Mouse (Mus musculus) 416B (cell line): ENCODE results near the gene Cep57l1.
A peak's percentile ranks its signal among the peaks of the same experiment; 100 is the strongest.
"Not testable (repeated sequence)": the region's sequence is repeated elsewhere in the genome, so short reads cannot be mapped to it uniquely, and the experiment has no call there.

ENCODE experiments used
- DNase-seq: peaks from one replicate; pipeline ENCODE4 v3.0.0; 2011; ENCODE audit warnings: low read depth

Gene Cep57l1

GRCm38 (mm10) chr10:41809771-41810563 lies at the start of gene Cep57l1, which contains the start of gene Sesn1:
TSS of gene Cep57l1 (minus strand) at chr10:41809871.
TSS of gene Sesn1 (plus strand) at chr10:41809935.
- peak; percentile 98 for DNase-seq

GRCm38 (mm10) chr10:41848721-41849120 lies 39.0 kb upstream of the Cep57l1 start:
- DNase-seq = peak; percentile 67

GRCm38 (mm10) chr10:41847737-41848136 lies 38.1 kb upstream of the Cep57l1 start:
- DNase-seq = no peak

GRCm38 (mm10) chr10:41838911-41839310 lies 29.2 kb upstream of the Cep57l1 start:
- no peak for DNase-seq

GRCm38 (mm10) chr10:41834131-41834530 lies 24.5 kb upstream of the Cep57l1 start:
- no peak for DNase-seq

GRCm38 (mm10) chr10:41832191-41832590 lies 22.5 kb upstream of the Cep57l1 start:
- DNase-seq = no peak

GRCm38 (mm10) chr10:41830851-41831522 lies 21.3 kb upstream of the Cep57l1 start:
- DNase-seq = peak; percentile 89

GRCm38 (mm10) chr10:41830445-41830844 lies 20.8 kb upstream of the Cep57l1 start:
- DNase-seq = no peak

- DNase-seq = no peak
Observed at GRCm38 (mm10) chr10:41829980-41830379, 20.3 kb upstream of the Cep57l1 start.

- DNase-seq = no peak
Observed at GRCm38 (mm10) chr10:41829191-41829590, 19.5 kb upstream of the Cep57l1 start.

GRCm38 (mm10) chr10:41827784-41828183 lies 18.1 kb upstream of the Cep57l1 start:
- DNase-seq = peak; percentile 58

- peak; percentile 90 for DNase-seq
Observed at GRCm38 (mm10) chr10:41826526-41827116, 16.9 kb upstream of the Cep57l1 start.

- no peak for DNase-seq
Observed at GRCm38 (mm10) chr10:41825996-41826395, 16.3 kb upstream of the Cep57l1 start.

GRCm38 (mm10) chr10:41825041-41825440 lies 15.4 kb upstream of the Cep57l1 start:
- no peak for DNase-seq

- no peak for DNase-seq
Observed at GRCm38 (mm10) chr10:41823916-41824315, 14.2 kb upstream of the Cep57l1 start.

GRCm38 (mm10) chr10:41823282-41823675 lies 13.6 kb upstream of the Cep57l1 start:
- not testable (repeated sequence) for DNase-seq

- DNase-seq = peak; percentile 18
Observed at GRCm38 (mm10) chr10:41822573-41823281, 13.1 kb upstream of the Cep57l1 start.

- no peak for DNase-seq
Observed at GRCm38 (mm10) chr10:41821171-41821570, 11.5 kb upstream of the Cep57l1 start.

GRCm38 (mm10) chr10:41820401-41820800 lies 10.7 kb upstream of the Cep57l1 start:
- DNase-seq = no peak

- no peak for DNase-seq
Observed at GRCm38 (mm10) chr10:41819307-41819706, 9.6 kb upstream of the Cep57l1 start.

- DNase-seq = not testable (repeated sequence)
Observed at GRCm38 (mm10) chr10:41818733-41819070, 9.0 kb upstream of the Cep57l1 start.

- no peak for DNase-seq
Observed at GRCm38 (mm10) chr10:41818036-41818732, 8.5 kb upstream of the Cep57l1 start.
